Mouse (Mus musculus) olfactory bulb, adult 2 months (tissue): ENCODE results near the gene Etl4.

Experiments
- CTCF ChIP-seq: fragments of 200-500 bp; IDR thresholded peaks from 2 replicates; pipeline ENCODE4 v1.5.1; 2012; ENCODE audit warnings: low read depth, mild to moderate bottlenecking, low read length, moderate library complexity; ENCODE audit not compliant: insufficient read depth
- POLR2A ChIP-seq: fragments of 200-500 bp; IDR thresholded peaks from 2 replicates; pipeline ENCODE4 v1.6.1; 2012; ENCODE audit warnings: mild to moderate bottlenecking, low read depth, low read length, moderate library complexity; ENCODE audit not compliant: insufficient read depth

GRCm38 (mm10) chr2:20629156-20629712 lies 719.7 kb downstream of the Etl4 start:
- TF ChIP-seq CTCF = no peak
- TF ChIP-seq POLR2A = no peak
